Mouse (Mus musculus) brain, adult 2 months (tissue): ENCODE results near the gene Pigt.

Experiments used
- DNase-seq: peaks from one replicate; pipeline ENCODE4 v3.0.0; 2011; ENCODE audit warnings: low read depth, low spot score

Pigt gene

GRCm38 (mm10) chr2:164520782-164521181 lies 23.5 kb downstream of the Pigt start:
- DNase-seq = peak; percentile 68

- peak; percentile 63 for DNase-seq
Observed at GRCm38 (mm10) chr2:164521841-164522240, 24.5 kb downstream of the Pigt start.

GRCm38 (mm10) chr2:164522280-164522679 lies 25.0 kb downstream of the Pigt start:
- DNase-seq = no peak

GRCm38 (mm10) chr2:164523301-164523773 lies 26.0 kb downstream of the Pigt start:
- peak; percentile 31 for DNase-seq

- no peak for DNase-seq
Observed at GRCm38 (mm10) chr2:164528557-164528956, 31.2 kb downstream of the Pigt start.

GRCm38 (mm10) chr2:164531169-164531568 lies 33.8 kb downstream of the Pigt start:
- peak; percentile 80 for DNase-seq

- DNase-seq = no peak
Observed at GRCm38 (mm10) chr2:164534315-164534714, 37.0 kb downstream of the Pigt start.

GRCm38 (mm10) chr2:164537003-164537402 lies 39.7 kb downstream of the Pigt start:
- DNase-seq = no peak

GRCm38 (mm10) chr2:164540652-164541427 lies 43.5 kb downstream of the Pigt start:
- no peak for DNase-seq

- peak; percentile 59 for DNase-seq
Observed at GRCm38 (mm10) chr2:164542132-164542531, 44.8 kb downstream of the Pigt start.

- DNase-seq = no peak
Observed at GRCm38 (mm10) chr2:164542598-164542997, 45.3 kb downstream of the Pigt start.

GRCm38 (mm10) chr2:164543745-164544144 lies 46.4 kb downstream of the Pigt start:
- no peak for DNase-seq

GRCm38 (mm10) chr2:164544454-164545097 lies 47.3 kb downstream of the Pigt start:
- DNase-seq = no peak

- DNase-seq = no peak
Observed at GRCm38 (mm10) chr2:164549338-164549737, 52.0 kb downstream of the Pigt start.

GRCm38 (mm10) chr2:164549963-164550894 lies 52.9 kb downstream of the Pigt start:
- peak; percentile 72 for DNase-seq

- DNase-seq = no peak
Observed at GRCm38 (mm10) chr2:164550895-164551269, 53.6 kb downstream of the Pigt start.

- no peak for DNase-seq
Observed at GRCm38 (mm10) chr2:164551502-164551901, 54.2 kb downstream of the Pigt start.
